Mouse (Mus musculus): Measurements from ENCODE around the gene Lrig2. TPM values are rescaled to one million over a fixed set of nuclear protein-coding genes. Genes with fewer than 3 reads are reported as not detected.
"Not testable (repeated sequence)": the region's sequence is repeated elsewhere in the genome, so short reads cannot be mapped to it uniquely, and the experiment has no call there.

The Lrig2 gene
- total RNA-seq, 2 experiments from 2014 or later, result 4.6 to 8.4 TPM

- ATAC-seq (replicated peaks; ENCODE audit: low FRiP score, poor library complexity, severe bottlenecking), result no peak
These were observed 74.1 kb downstream of the Lrig2 start for GRCm38 (mm10) chr3:104437576-104437975.

- no peak for ATAC-seq (replicated peaks; ENCODE audit: low FRiP score, poor library complexity, severe bottlenecking)
These were observed 75.8 kb downstream of the Lrig2 start for GRCm38 (mm10) chr3:104435947-104436346.

DNA sequence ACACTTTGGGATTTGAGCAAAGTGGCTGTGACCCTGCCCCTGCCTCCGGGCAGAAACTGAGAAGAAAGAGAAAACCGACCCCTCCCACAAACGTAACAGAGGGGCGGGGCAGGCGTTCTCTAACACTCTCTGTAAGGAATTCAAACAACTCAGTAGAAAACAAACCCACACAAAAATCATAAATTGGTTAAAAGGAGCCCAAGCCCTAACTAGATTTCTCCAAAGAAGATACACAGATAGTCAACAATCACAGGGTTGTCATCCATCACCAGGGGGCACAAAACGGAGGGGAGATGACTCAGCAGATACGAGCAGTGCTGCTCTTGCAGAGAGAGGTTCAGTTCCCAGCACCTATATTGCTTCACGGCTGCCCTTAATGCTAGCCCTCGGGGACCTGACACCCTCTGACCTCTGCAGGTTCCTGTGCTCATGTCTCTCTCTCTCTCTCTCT is 77.4 kb downstream of the Lrig2 start:
- no peak for ATAC-seq (replicated peaks; ENCODE audit: low FRiP score, poor library complexity, severe bottlenecking)

- ATAC-seq (replicated peaks; ENCODE audit: low FRiP score, poor library complexity, severe bottlenecking), result no peak
These were observed 79.1 kb downstream of the Lrig2 start for GRCm38 (mm10) chr3:104432651-104433050.

DNA sequence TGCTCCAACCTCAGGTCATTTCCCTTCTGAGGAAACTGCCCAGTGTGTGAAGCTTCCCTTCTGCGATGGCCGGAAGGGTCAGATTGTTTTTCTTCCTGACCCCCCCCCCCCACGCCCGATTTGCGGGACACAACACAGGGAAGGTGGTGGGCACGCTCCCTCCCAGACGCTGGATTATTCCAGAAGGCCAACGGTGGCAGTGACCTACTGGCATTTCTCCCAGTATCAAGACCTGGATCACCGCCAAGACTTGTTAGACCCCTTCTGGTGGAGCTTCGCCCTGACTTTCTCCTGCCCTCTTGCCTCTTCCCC is 79.9 kb downstream of the Lrig2 start:
- no peak for ATAC-seq (replicated peaks; ENCODE audit: low FRiP score, poor library complexity, severe bottlenecking)

GRCm38 (mm10) chr3:104431156-104431847 is 80.4 kb downstream of the Lrig2 start:
- ATAC-seq (replicated peaks; ENCODE audit: low FRiP score, poor library complexity, severe bottlenecking), result no peak

DNA sequence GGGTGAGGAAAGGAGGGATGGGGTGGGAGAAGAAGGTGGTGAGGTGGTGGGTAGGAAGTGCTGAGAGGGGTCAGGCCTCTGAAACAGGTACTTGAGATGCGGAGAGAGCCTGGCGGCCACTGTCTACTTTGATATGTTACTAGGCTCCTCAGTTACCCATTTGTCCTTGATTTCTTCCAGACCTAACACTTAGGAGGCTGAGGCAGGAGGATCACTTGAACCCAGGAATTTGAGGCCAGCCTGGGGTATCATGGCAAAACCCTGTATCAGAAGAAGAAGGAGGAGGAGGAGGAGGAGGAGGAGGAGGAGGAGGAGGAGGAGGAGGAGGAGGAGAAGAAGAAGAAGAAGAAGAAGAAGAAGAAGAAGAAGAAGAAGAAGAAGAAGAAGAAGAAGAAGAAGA is 84.4 kb downstream of the Lrig2 start:
- not testable (repeated sequence) for ATAC-seq (replicated peaks; ENCODE audit: low FRiP score, poor library complexity, severe bottlenecking)

DNA sequence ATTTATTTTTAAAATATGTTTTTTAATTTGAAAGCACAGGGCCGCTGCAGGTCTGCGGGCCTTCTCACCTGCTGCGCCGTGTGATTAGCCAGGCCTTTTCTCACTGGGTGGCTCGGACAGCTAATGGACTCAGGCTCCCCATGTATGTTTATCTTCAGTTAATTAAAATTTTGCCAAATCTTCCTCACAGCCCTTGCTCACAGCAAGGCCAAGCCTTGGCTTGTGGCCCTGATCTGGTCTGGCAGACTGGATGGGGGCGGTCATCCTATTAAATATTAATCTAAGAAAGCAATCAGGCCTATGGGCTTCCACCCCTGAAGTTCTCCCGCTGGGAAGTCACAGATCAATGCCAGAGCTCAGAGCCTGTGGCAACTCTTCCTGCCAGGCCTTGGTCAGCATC is 87.4 kb downstream of the Lrig2 start:
- no peak for ATAC-seq (replicated peaks; ENCODE audit: low FRiP score, poor library complexity, severe bottlenecking)

- ATAC-seq (replicated peaks; ENCODE audit: low FRiP score, poor library complexity, severe bottlenecking), result no peak
These were observed 90.8 kb downstream of the Lrig2 start for GRCm38 (mm10) chr3:104420929-104421328.

- ATAC-seq (replicated peaks; ENCODE audit: low FRiP score, poor library complexity, severe bottlenecking), result no peak
These were observed 91.7 kb downstream of the Lrig2 start for GRCm38 (mm10) chr3:104419990-104420389.

DNA sequence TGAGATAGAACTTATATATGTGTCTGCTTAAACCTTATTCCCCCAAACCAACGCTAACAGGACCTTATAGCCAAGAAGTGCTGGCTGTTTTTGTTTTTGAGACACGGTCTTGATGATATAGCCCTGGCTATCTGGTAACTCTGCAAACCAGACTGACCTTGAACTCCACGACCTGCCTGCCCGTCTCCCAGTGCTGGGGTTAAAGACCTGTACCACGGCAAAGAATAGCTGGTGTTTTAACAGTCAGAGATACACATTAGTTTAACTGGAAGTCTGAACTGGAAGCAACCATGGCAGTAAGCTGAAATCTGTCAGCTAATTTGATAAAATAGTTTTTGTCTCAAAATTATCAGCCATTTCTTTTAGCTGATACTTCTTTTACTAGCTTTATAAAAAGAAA is 94.9 kb downstream of the Lrig2 start:
- no peak for ATAC-seq (replicated peaks; ENCODE audit: low FRiP score, poor library complexity, severe bottlenecking)

GRCm38 (mm10) chr3:104412482-104412881 is 99.2 kb downstream of the Lrig2 start:
- no peak for ATAC-seq (replicated peaks; ENCODE audit: low FRiP score, poor library complexity, severe bottlenecking)

- ATAC-seq (replicated peaks; ENCODE audit: low FRiP score, poor library complexity, severe bottlenecking), result no peak
These were observed 104.2 kb downstream of the Lrig2 start for GRCm38 (mm10) chr3:104407506-104407905.

DNA sequence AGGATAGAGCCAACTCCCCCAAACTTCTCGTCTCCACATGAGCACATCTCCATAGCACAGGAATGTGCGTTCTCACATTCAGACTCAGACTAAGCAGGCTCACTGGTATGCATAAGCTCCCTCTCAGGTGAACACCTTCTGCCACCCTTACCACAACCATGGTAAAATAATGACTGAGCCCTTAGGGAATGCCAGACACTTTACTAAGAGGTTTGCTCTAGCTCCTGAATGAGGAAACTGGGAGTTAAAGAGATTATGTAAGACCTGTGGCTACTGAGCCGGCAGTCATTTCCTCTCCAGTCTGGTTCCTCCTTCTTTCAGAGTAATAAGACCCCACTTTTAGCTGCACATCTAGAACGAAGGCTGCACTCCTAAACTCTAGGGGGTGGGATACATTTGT is 108.1 kb downstream of the Lrig2 start:
- ATAC-seq (replicated peaks; ENCODE audit: low FRiP score, poor library complexity, severe bottlenecking), result no peak

DNA sequence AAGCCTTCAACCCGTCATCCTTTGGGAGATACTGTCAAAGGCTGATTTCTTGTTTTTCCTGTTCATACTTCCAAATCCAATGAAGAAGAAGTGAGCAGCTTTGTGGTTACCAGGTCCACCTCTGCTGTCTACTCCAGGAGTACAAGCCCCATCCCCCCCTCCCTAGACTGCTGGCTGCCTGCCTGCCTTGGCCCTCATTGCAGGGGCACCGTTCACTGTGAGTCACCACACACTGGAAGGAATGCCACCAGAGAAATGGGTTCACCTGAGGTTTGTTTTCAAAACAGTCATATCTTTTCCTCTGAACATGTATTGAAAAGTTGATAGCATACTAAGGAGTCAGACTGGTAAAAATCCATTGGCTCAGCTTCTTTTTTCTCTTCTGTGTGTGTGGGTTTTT is 110.5 kb downstream of the Lrig2 start:
- ATAC-seq (replicated peaks; ENCODE audit: low FRiP score, poor library complexity, severe bottlenecking), result no peak

- ATAC-seq (replicated peaks; ENCODE audit: low FRiP score, poor library complexity, severe bottlenecking), result no peak
These were observed 111.6 kb downstream of the Lrig2 start for GRCm38 (mm10) chr3:104400126-104400525.

- no peak for ATAC-seq (replicated peaks; ENCODE audit: low FRiP score, poor library complexity, severe bottlenecking)
These were observed 112.2 kb downstream of the Lrig2 start for GRCm38 (mm10) chr3:104399296-104400045.

DNA sequence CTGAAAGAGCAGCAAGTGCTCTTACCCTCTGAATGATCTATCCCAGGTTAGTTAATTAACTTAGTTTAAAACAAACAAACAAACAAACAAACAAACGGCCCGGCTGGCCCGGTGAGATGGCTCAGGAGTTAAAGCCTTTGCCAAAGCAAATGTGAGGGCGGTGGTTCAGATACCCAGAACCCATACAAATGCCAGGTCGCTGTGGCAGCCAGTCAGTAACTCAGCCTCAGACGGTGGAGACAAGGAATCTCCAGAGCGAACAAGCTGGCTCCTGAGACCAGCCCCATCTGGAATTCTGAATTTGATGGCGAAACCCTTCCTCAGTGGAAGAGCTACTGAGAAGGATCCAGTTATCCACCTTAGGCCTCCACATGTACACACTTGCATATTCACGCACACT is 114.4 kb downstream of the Lrig2 start:
- ATAC-seq (replicated peaks; ENCODE audit: low FRiP score, poor library complexity, severe bottlenecking), result no peak

DNA sequence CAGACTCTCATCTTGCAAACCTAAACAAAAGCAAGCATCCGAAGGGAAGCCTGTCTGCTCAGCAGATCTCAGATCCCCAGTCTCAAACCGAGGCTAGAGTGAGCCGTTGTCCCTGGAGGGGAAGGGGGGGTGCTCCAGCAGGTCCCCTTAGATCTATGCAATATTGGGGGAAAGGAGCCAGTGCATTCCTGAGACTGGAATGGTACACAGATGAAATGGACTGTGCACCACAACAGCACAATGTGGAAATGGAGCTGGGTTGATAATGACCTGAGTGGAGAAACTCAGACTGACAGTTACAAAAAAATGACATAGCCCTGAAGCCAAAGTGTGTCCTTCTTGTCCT is 115.0 kb downstream of the Lrig2 start:
- no peak for ATAC-seq (replicated peaks; ENCODE audit: low FRiP score, poor library complexity, severe bottlenecking)

- no peak for ATAC-seq (replicated peaks; ENCODE audit: low FRiP score, poor library complexity, severe bottlenecking)
These were observed 115.5 kb downstream of the Lrig2 start for GRCm38 (mm10) chr3:104396067-104396735.

- no peak for ATAC-seq (replicated peaks; ENCODE audit: low FRiP score, poor library complexity, severe bottlenecking)
These were observed 121.6 kb downstream of the Lrig2 start for GRCm38 (mm10) chr3:104390072-104390471.
